9 mouse cellular contexts compared by ENCODE assay signal in the genomic region with DNA sequence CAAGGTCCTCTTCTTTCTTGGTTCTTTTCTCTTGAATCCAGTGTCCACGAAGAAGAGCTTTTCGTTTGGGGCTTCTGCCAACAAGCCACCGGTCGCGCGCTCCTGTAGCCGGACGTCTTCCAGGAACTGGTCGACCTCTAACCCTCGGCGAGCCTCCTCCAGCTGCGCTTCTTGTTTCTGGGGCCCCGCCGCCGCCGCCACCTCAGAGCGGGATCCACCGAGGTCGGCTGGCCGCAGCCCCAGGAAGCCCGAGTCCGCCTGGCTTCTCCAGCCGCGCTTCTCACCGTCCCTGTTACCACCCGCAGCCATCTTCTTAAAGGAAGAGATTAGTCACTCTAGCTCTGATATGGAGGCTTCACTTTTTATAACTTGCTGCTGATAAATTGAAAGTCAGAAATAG.
DNase-seq lines count a peak whose midpoint lies in the region; ATAC-seq and TF ChIP-seq lines count a peak whose summit lies in the region.
"Had no signal": no experiment of that assay in that cellular context is flagged by ENCODE, and none has a peak within 500 bp of the region (broad histone marks: within the 10 kb centered on the region; RNA-seq: fewer than 3 reads in every experiment).

No protein-coding gene starts in this region.

- no peaks in the 10 kb centered on the region for H3K27me3 ChIP-seq in lung, postnatal 0 days (replicated peaks; ENCODE audit: insufficient read depth, low read length)
- H3K27me3 ChIP-seq in forebrain, embryonic 14.5 days (replicated peaks; ENCODE audit: control insufficient read depth, insufficient read depth, low read length): no peaks in the 10 kb centered on the region
- H3K27me3 ChIP-seq in limb, embryonic 11.5 days (ENCODE audit: control insufficient read depth, insufficient read depth, low read length): no peaks in the 10 kb centered on the region
- no peaks in the 10 kb centered on the region for H3K27me3 ChIP-seq in small intestine, adult 2 months (ENCODE audit: control insufficient read depth, insufficient read depth, low read length)

- no peak for ATAC-seq in lung, postnatal 0 days
- no peak for ATAC-seq in forebrain, embryonic 14.5 days
- ATAC-seq in limb, embryonic 11.5 days (ENCODE audit: insufficient number of reproducible peaks, low FRiP score, low TSS enrichment, low read depth): no peak

- H3K9me3 ChIP-seq in lung, postnatal 0 days (ENCODE audit: low read length): no peaks in the 10 kb centered on the region
- H3K9me3 ChIP-seq in forebrain, embryonic 14.5 days (replicated peaks; ENCODE audit: control insufficient read depth, low read length): no peaks in the 10 kb centered on the region
- no peaks in the 10 kb centered on the region for H3K9me3 ChIP-seq in limb, embryonic 11.5 days (ENCODE audit: control insufficient read depth, low read length)

- TF ChIP-seq CTCF in lung, postnatal 0 days (IDR thresholded peaks at IDR 0.05): no peak
- no peak for TF ChIP-seq CTCF in small intestine, adult 2 months (IDR thresholded peaks at IDR 0.05; ENCODE audit: extremely low read depth, insufficient read length, insufficient replicate concordance, low read depth, low read length)

- intact Hi-C loops in gastrocnemius, postnatal 14 days (cut with DNase I; ENCODE audit: low total_unique reads): no loop called here

- no peak overlapping the region for H3K27ac ChIP-seq in lung, postnatal 0 days (ENCODE audit: low read length)
- no peak overlapping the region for H3K27ac ChIP-seq in forebrain, embryonic 14.5 days (ENCODE audit: low read depth, low read length)
- H3K27ac ChIP-seq in limb, embryonic 11.5 days (replicated peaks; ENCODE audit: low read depth, low read length): no peak overlapping the region
- no peak overlapping the region for H3K27ac ChIP-seq in small intestine, adult 2 months (ENCODE audit: insufficient read depth, low read depth, low read length)
- H3K27ac ChIP-seq: liver, embryonic 14.5 days had no signal

- 30% methylated on average over 26 of the region's 26 CpGs for WGBS in lung, postnatal 0 days
- 30% methylated on average over 26 of the region's 26 CpGs for WGBS in forebrain, embryonic 14.5 days
- 22% methylated on average over 26 of the region's 26 CpGs for WGBS in limb, embryonic 11.5 days
- 39% methylated on average over 26 of the region's 26 CpGs for WGBS in small intestine, adult 2 months

- H3K4me1 ChIP-seq in lung, postnatal 0 days (ENCODE audit: insufficient read depth, low read depth, low read length): no peaks in the 10 kb centered on the region
- H3K4me1 ChIP-seq in forebrain, embryonic 14.5 days (ENCODE audit: control insufficient read depth, insufficient read depth, low read length): no peaks in the 10 kb centered on the region
- H3K4me1 ChIP-seq in limb, embryonic 11.5 days (ENCODE audit: control insufficient read depth, insufficient read depth, low read length): no peaks in the 10 kb centered on the region
- H3K4me1 ChIP-seq in small intestine, adult 2 months (ENCODE audit: control insufficient read depth, insufficient read depth, insufficient read length, low read length): no peaks in the 10 kb centered on the region

- peak overlapping the region; percentile 46 for H3K4me2 ChIP-seq in lung, postnatal 0 days (replicated peaks; ENCODE audit: low read depth, low read length)
- 0 out of 2 replicates have a peak overlapping the region, but pooled peaks have one; percentile 3 for H3K4me2 ChIP-seq in forebrain, embryonic 14.5 days (ENCODE audit: low read length)
- peak overlapping the region; percentile 24; the same call in 1 of the 2 replicates for H3K4me2 ChIP-seq in limb, embryonic 11.5 days (ENCODE audit: low read depth, severe bottlenecking)

- no peak for TF ChIP-seq POLR2A in small intestine, adult 2 months (IDR thresholded peaks at IDR 0.05; ENCODE audit: low read depth, low read length)

- no peak for TF ChIP-seq EP300 in lung, postnatal 0 days (IDR thresholded peaks at IDR 0.05)

- H3K36me3 ChIP-seq in lung, postnatal 0 days (ENCODE audit: insufficient read depth, low read length): no peaks in the 10 kb centered on the region
- H3K36me3 ChIP-seq in forebrain, embryonic 14.5 days (ENCODE audit: control insufficient read depth, insufficient read depth, low read length): no peaks in the 10 kb centered on the region
- H3K36me3 ChIP-seq in limb, embryonic 11.5 days (ENCODE audit: control insufficient read depth, insufficient read depth, low read length): no peaks in the 10 kb centered on the region
- no peaks in the 10 kb centered on the region for H3K36me3 ChIP-seq in small intestine, adult 2 months (ENCODE audit: control insufficient read depth, insufficient read depth, low read length)

- DNase-seq in lung, postnatal 0 days (ENCODE audit: low spot score): no peak
- no peak for DNase-seq in lung, postnatal 36 days
- no peak for DNase-seq in forebrain, embryonic 14.5 days (ENCODE audit: low spot score)
- peak; percentile 29 for DNase-seq in limb, embryonic 11.5 days (ENCODE audit: low spot score)
- DNase-seq in c-Kit-positive CD71-positive TER-119-positive erythroid progenitor cells, embryonic 14.5 days (ENCODE audit: low spot score): no peak
- no peak for DNase-seq in gastrocnemius, postnatal 14 days
- DNase-seq in gastrocnemius, postnatal 4 days (ENCODE audit: low spot score in 2 of 2): no peak

- H3K9ac ChIP-seq in lung, postnatal 0 days (replicated peaks; ENCODE audit: low read depth): no peak overlapping the region
- H3K9ac ChIP-seq in forebrain, embryonic 14.5 days (ENCODE audit: low read length): no peak overlapping the region
- no peak overlapping the region for H3K9ac ChIP-seq in limb, embryonic 11.5 days (ENCODE audit: low read length)
- H3K9ac ChIP-seq: liver, embryonic 14.5 days had no signal

- H3K4me3 ChIP-seq in lung, postnatal 0 days (ENCODE audit: low read depth, low read length): peak overlapping the region; percentile 10; the same call in 1 of the 2 replicates
- no peak overlapping the region for H3K4me3 ChIP-seq in forebrain, embryonic 14.5 days (ENCODE audit: low read depth, low read length)
- H3K4me3 ChIP-seq in limb, embryonic 11.5 days (ENCODE audit: low read depth, low read length): no peak overlapping the region
- peak overlapping the region; percentile 18; the same call in 1 of the 2 replicates for H3K4me3 ChIP-seq in small intestine, adult 2 months (ENCODE audit: low read depth, low read length)

Comparison
In these comparisons a context has a peak if more than half of its experiments do, and no peak if none do; other contexts are left out.
1. H3K4me3 ChIP-seq: peak in lung, postnatal 0 days (single experiment) and small intestine, adult 2 months (single experiment); none in forebrain, embryonic 14.5 days (single experiment) and limb, embryonic 11.5 days (single experiment).
2. Peak in every context shown above with its lines, with median percentiles within 50 percentile points of each other: H3K4me2 ChIP-seq.